Mouse (Mus musculus) G1E (cell line): ENCODE measurements around the gene Rab15.
"Not testable (repeated sequence)": the region's sequence is repeated elsewhere in the genome, so short reads cannot be mapped to it uniquely, and the experiment has no call there.

Experiments
- CTCF ChIP-seq: IDR thresholded peaks from 2 replicates; pipeline ENCODE4 v1.5.1; 2012; ENCODE audit warnings: low read depth, low read length, inconsistent platforms, mixed read lengths
- GATA1 ChIP-seq: IDR thresholded peaks from 2 replicates; pipeline ENCODE4 v1.6.1; 2012; ENCODE audit warnings: borderline replicate concordance, low read length, inconsistent platforms, mixed read lengths
- POLR2AphosphoS5 ChIP-seq: IDR thresholded peaks from 2 replicates; pipeline ENCODE4 v1.6.1; 2012; ENCODE audit warnings: low read depth, low read length, inconsistent platforms; ENCODE audit not compliant: insufficient replicate concordance
- TAL1 ChIP-seq: conservative IDR thresholded peaks from 2 replicates; pipeline ENCODE4 v1.6.1; 2012; ENCODE audit warnings: low read depth, low read length, inconsistent platforms, mixed read lengths

DNA sequence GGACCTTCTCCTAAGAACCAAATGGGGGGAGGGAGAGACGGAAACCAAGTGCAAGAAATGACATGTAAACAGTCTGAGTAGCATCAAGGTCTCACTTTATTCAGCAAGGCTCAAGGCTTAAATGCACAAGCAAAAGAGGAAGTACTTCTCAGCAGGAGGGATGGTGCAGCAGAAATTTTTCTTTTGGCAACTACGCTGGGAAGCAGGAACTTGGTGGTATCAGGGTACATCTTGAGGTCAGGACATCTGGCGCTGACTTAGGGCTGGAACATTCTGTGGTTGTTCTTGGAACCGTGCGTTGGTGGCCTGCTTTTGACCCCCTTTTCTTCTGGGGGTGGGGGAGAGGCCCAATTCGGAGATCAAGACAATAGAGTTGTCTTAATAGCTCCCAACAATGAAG, 36.1 kb upstream of the Rab15 start:
- TF ChIP-seq GATA1, CTCF, POLR2AphosphoS5, TAL1: not testable (repeated sequence)
